16 mouse cellular contexts compared by ENCODE assay signal in the genomic region with DNA sequence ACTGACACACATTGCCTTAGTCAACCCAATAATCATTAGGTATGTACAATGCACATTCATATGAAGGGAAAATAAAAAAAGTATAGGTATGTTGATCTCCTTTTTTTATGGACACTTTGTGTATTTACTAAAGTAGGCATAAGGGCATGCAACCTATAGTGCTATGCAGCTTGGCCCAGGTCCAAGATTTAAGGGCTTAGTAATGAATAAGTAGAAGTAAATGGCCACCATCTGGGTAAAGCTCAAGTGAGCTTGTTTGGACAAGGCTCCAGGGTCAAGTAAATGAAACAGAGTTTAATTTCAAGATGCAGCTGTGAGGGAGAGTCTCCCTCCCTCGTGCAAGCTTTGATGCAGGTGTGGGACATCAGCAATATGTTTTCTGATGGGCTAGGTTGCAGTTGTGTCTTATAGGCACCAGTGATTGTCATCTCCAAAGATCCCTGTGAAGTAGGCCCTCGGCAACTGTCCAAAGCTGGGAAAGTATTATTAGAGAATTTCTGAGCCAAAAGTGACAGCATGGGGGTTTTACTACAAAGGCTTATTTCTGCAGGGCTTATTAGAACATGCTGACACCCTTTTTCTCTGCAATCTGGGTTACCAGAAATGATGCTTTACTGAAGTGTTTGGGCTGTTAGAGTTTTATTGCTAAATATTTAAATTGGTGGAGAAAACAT.
DNase-seq lines count a peak whose midpoint lies in the region; ATAC-seq lines count a peak whose summit lies in the region.
"Had no signal": no experiment of that assay in that cellular context is flagged by ENCODE, and none has a peak within 500 bp of the region (broad histone marks: within the 10 kb centered on the region; RNA-seq: fewer than 3 reads in every experiment).

No protein-coding gene starts in this region.

- no peaks in the 10 kb centered on the region for H3K27me3 ChIP-seq in forebrain, embryonic 14.5 days (replicated peaks; ENCODE audit: control insufficient read depth, insufficient read depth, low read length)
- no peaks in the 10 kb centered on the region for H3K27me3 ChIP-seq in forebrain, embryonic 15.5 days
- H3K27me3 ChIP-seq: heart, embryonic 15.5 days; hindbrain, embryonic 15.5 days had no signal

- ATAC-seq in forebrain, embryonic 14.5 days: no peak
- ATAC-seq in forebrain, embryonic 15.5 days (replicated peaks): no peak
- ATAC-seq: activated CD4-positive, CD25-positive, alpha-beta regulatory T cell, adult 4 months; CD4-positive, CD25-positive, alpha-beta regulatory T cell, adult 4 months had no signal

- H3K4me1 ChIP-seq in forebrain, embryonic 14.5 days (ENCODE audit: control insufficient read depth, insufficient read depth, low read length): no peaks in the 10 kb centered on the region
- H3K4me1 ChIP-seq in forebrain, embryonic 15.5 days: no peaks in the 10 kb centered on the region
- H3K4me1 ChIP-seq: heart, embryonic 15.5 days; hindbrain, embryonic 15.5 days had no signal

- H3K9ac ChIP-seq in forebrain, embryonic 14.5 days (ENCODE audit: low read length): no peak overlapping the region
- no peak overlapping the region for H3K9ac ChIP-seq in forebrain, embryonic 15.5 days (replicated peaks)
- H3K9ac ChIP-seq: heart, embryonic 15.5 days; hindbrain, embryonic 15.5 days; lung, embryonic 14.5 days had no signal

- H3K4me3 ChIP-seq in forebrain, embryonic 14.5 days (ENCODE audit: low read depth, low read length): no peak overlapping the region
- H3K4me3 ChIP-seq in forebrain, embryonic 15.5 days: no peak overlapping the region
- H3K4me3 ChIP-seq: heart, embryonic 15.5 days; hindbrain, embryonic 15.5 days had no signal

- no peak overlapping the region for H3K27ac ChIP-seq in forebrain, embryonic 14.5 days (ENCODE audit: low read depth, low read length)
- no peak overlapping the region for H3K27ac ChIP-seq in forebrain, embryonic 15.5 days (replicated peaks)
- H3K27ac ChIP-seq: heart, embryonic 15.5 days; hindbrain, embryonic 15.5 days had no signal

- DNase-seq in forebrain, embryonic 14.5 days (ENCODE audit: low spot score): peak; percentile 20
- peak; percentile 12 for DNase-seq in retina, postnatal 1 day
- no peak for DNase-seq in retina, embryonic 14.5 days (ENCODE audit: low spot score)
- peak; percentile 63 for DNase-seq in layer of hippocampus, adult 9-11 months
- no peak for DNase-seq in spleen, adult 18-20 months
- no peak for DNase-seq in T-cell, adult 2 months (ENCODE audit: low spot score)
- DNase-seq: heart, adult 11 months; kidney, adult 2 months; liver; lung, embryonic 14.5 days; thymus, adult 18-20 months had no signal

- H3K4me2 ChIP-seq in forebrain, embryonic 14.5 days (ENCODE audit: low read length): no peak overlapping the region
- no peak overlapping the region for H3K4me2 ChIP-seq in forebrain, embryonic 15.5 days (replicated peaks)
- H3K4me2 ChIP-seq: heart, embryonic 15.5 days; hindbrain, embryonic 15.5 days; lung, embryonic 14.5 days had no signal

- no peaks in the 10 kb centered on the region for H3K36me3 ChIP-seq in forebrain, embryonic 14.5 days (ENCODE audit: control insufficient read depth, insufficient read depth, low read length)
- no peaks in the 10 kb centered on the region for H3K36me3 ChIP-seq in forebrain, embryonic 15.5 days
- H3K36me3 ChIP-seq: heart, embryonic 15.5 days; hindbrain, embryonic 15.5 days had no signal

- H3K9me3 ChIP-seq in forebrain, embryonic 14.5 days (replicated peaks; ENCODE audit: control insufficient read depth, low read length): no peaks in the 10 kb centered on the region
- H3K9me3 ChIP-seq in forebrain, embryonic 15.5 days: no peaks in the 10 kb centered on the region
- H3K9me3 ChIP-seq: heart, embryonic 15.5 days; hindbrain, embryonic 15.5 days had no signal

- WGBS in forebrain, embryonic 14.5 days: 73% methylated on average over 2 of the region's 2 CpGs
- WGBS in forebrain, embryonic 15.5 days: 54% methylated on average over 2 of the region's 2 CpGs

Comparison
In these comparisons a context has a peak if more than half of its experiments do, and no peak if none do; other contexts are left out.
1. DNase-seq: peak in forebrain, embryonic 14.5 days (single experiment), retina, postnatal 1 day (single experiment) and layer of hippocampus, adult 9-11 months (single experiment); none in retina, embryonic 14.5 days (single experiment), spleen, adult 18-20 months (0 of 2) and T-cell, adult 2 months (single experiment).